Mouse (Mus musculus) MEL (cell line): ENCODE data around the gene Hsd17b12.

Experiments
- CTCF ChIP-seq, 3 experiments: IDR thresholded peaks in 2 of 3; conservative IDR thresholded peaks in 1 of 3; 2 replicates each; pipeline ENCODE4 v1.5.1; 2011 to 2012; ENCODE audit warnings: low read length in 3 of 3, low read depth in 2 of 3, mild to moderate bottlenecking in 2 of 3, improper control_type of control experiment in 1 of 3, inconsistent platforms in 1 of 3, mixed read lengths in 1 of 3, moderate library complexity in 1 of 3; ENCODE audit not compliant: control insufficient read depth in 1 of 3, insufficient read depth in 1 of 3, poor library complexity in 1 of 3, severe bottlenecking in 1 of 3
- GABPA ChIP-seq: IDR thresholded peaks from 2 replicates; pipeline ENCODE4 v1.6.1; 2012; ENCODE audit warnings: low read depth, mild to moderate bottlenecking, inconsistent platforms, low read length, improper control_type of control experiment, moderate library complexity
- MAX ChIP-seq: IDR thresholded peaks from 2 replicates; pipeline ENCODE4 v1.6.1; 2011; ENCODE audit warnings: low read length, improper control_type of control experiment
- MEF2A ChIP-seq: IDR thresholded peaks from 2 replicates; pipeline ENCODE4 v1.6.1; 2014; ENCODE audit warnings: low read depth, mild to moderate bottlenecking, inconsistent platforms, low read length, improper control_type of control experiment; ENCODE audit not compliant: poor library complexity, insufficient replicate concordance, severe bottlenecking; ENCODE audit errors: extremely low read depth
- POLR2A ChIP-seq, 2 experiments: IDR thresholded peaks; 2 replicates each; pipeline ENCODE4 v1.6.1; 2011 to 2012; ENCODE audit warnings: low read length in 2 of 2, mild to moderate bottlenecking in 2 of 2, control low read depth in 1 of 2, improper control_type of control experiment in 1 of 2, low read depth in 1 of 2, moderate library complexity in 1 of 2; ENCODE audit not compliant: control insufficient read depth in 1 of 2, insufficient read depth in 1 of 2, poor library complexity in 1 of 2
- TBP ChIP-seq: IDR thresholded peaks from 2 replicates; pipeline ENCODE4 v1.8.0; 2011; ENCODE audit warnings: low read depth, low read length, improper control_type of control experiment
- TCF12 ChIP-seq: IDR thresholded peaks from 2 replicates; pipeline ENCODE4 v1.6.1; 2014; ENCODE audit warnings: low read depth, mild to moderate bottlenecking, inconsistent platforms, low read length, improper control_type of control experiment, moderate library complexity
- USF2 ChIP-seq, 2 experiments: IDR thresholded peaks; 2 replicates each; pipeline ENCODE4 v1.6.1; 2011 to 2012; ENCODE audit warnings: improper control_type of control experiment in 2 of 2, low read length in 2 of 2, borderline replicate concordance in 1 of 2, inconsistent platforms in 1 of 2, low read depth in 1 of 2, mild to moderate bottlenecking in 1 of 2; ENCODE audit not compliant: insufficient read depth in 1 of 2
- ZC3H11A ChIP-seq: IDR thresholded peaks from 2 replicates; pipeline ENCODE4 v1.6.1; 2012; ENCODE audit warnings: low read depth, mild to moderate bottlenecking, inconsistent platforms, low read length, improper control_type of control experiment
- ZNF384 ChIP-seq: IDR thresholded peaks from 2 replicates; pipeline ENCODE4 v1.6.1; 2012; ENCODE audit warnings: low read depth, mild to moderate bottlenecking, inconsistent platforms, low read length, improper control_type of control experiment

DNA sequence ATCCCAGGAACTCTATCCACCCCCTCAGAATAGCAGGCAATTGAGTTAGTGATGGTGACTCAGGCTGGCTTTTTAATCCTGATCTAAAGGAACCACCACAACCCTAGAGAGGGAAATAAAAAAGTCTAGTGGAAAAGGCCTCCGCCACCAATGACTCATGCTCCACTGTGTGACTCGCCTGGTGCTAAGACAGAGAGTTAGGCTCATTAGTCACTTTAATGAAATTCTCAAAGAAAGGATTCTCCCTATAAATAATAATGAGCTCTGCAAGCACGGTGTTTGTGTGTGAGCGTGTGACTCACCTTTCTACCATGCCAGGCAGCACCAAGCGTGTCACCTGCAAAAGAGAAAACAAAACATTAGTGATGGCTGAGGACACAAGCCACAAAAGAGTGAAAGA, 105.8 kb downstream of the Hsd17b12 start:
- TF ChIP-seq GABPA (no peak), POLR2A (IDR thresholded peaks at IDR 0.05; ENCODE audit: control insufficient read depth in 1 of 2, insufficient read depth in 1 of 2, low read depth in 1 of 2, low read length in 2 of 2, poor library complexity in 1 of 2) (no peak), TCF12 (no peak), CTCF (IDR thresholded peaks at IDR 0.05 in 2 of 3, conservative IDR thresholded peaks at IDR 0.05 in 1 of 3; ENCODE audit: control insufficient read depth in 1 of 3, insufficient read depth in 1 of 3, low read depth in 2 of 3, low read length in 3 of 3, poor library complexity in 1 of 3, severe bottlenecking in 1 of 3) (no peak), USF2 (IDR thresholded peaks at IDR 0.05; ENCODE audit: borderline replicate concordance in 1 of 2, insufficient read depth in 1 of 2, low read depth in 1 of 2, low read length in 2 of 2) (no peak), TBP (no peak), ZC3H11A (no peak), ZNF384 (no peak), MEF2A (no peak), MAX (no peak)
